Mouse (Mus musculus): ENCODE measurements around the gene Rasgrp3. TPM values are rescaled to one million over a fixed set of nuclear protein-coding genes. Genes with fewer than 3 reads are reported as not detected.

Rasgrp3 gene
- total RNA-seq, 2 experiments from 2014 or later, result not detected

DNA sequence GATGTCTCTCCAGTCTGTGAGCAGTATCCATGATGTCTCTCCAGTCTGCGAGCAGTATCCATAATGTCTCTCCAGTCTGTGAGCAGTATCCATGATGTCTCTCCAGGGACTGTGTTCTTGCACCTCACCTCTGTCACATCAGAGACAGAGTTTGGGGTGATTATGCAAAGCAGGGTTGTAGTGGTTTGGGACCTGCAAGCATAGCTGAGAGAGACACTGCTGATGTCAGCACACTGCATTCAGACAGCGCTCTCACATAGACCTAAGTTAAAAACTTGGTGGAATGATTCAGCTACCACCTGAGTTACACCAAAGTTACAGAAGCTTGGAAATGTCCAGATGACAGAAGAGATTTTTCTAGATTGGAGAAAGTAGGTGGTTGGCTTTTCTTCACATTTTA is 44.0 kb downstream of the Rasgrp3 start:
- no peak for ATAC-seq (replicated peaks; ENCODE audit: low FRiP score, low TSS enrichment, poor library complexity, severe bottlenecking)

DNA sequence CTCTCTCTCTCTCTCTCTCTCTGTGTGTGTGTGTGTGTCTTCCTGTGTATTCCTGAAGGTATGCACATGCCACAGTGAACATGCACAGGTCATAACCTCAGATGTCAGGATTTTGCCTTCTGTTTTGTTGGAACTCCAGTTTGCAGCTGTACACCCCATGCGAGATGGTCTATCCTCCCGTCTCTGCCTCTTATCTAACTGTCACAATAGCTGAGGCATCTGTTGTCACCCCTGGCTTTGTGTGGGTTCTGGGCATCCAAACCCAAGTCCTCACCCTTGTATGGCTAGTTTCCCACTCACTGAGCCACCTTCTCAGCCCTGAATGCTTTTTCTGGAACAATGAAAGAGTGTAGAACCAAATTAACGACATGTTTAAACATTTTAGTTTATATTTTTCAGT is 44.7 kb downstream of the Rasgrp3 start:
- ATAC-seq (replicated peaks; ENCODE audit: low FRiP score, low TSS enrichment, poor library complexity, severe bottlenecking), result no peak

DNA sequence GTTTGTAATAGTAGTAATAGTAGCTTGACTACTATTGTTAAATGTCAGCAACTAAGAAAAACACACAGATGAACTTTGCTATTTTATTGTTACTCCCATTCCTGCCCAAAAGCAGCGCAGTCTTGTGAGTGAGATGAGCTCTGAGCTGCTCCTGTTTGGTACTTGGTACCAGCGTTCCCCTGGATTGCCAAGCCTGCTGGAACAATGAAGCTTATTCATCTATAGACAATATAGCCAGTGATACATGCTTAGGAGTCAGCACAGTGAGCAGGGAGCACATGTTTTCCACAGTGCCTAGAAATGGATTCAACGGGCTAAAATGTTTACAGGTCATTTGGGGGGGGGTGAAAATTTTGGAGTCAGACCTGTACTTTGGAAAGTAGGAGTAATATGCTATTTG is 50.5 kb downstream of the Rasgrp3 start:
- ATAC-seq (replicated peaks; ENCODE audit: low FRiP score, low TSS enrichment, poor library complexity, severe bottlenecking), result no peak

DNA sequence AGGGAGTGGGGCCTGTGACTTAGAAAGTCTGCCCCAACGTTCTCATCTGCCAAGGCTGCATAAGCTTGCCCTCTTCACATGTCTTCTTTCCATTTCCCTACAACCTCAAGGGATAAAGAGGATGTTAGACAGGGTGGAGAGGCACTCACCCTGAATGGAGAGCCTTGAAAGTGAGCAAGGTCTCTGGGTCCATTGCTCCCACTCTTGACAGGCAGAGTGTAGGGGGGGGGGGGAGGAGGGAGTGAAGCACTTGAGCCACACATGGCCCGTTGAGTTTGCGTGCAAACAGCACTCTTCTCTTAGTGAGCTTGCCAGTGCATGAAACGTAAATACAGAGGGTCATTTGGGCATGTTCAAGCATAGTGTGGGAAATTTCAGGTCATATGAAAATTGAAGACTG is 59.5 kb downstream of the Rasgrp3 start:
- ATAC-seq (replicated peaks; ENCODE audit: low FRiP score, low TSS enrichment, poor library complexity, severe bottlenecking), result no peak

DNA sequence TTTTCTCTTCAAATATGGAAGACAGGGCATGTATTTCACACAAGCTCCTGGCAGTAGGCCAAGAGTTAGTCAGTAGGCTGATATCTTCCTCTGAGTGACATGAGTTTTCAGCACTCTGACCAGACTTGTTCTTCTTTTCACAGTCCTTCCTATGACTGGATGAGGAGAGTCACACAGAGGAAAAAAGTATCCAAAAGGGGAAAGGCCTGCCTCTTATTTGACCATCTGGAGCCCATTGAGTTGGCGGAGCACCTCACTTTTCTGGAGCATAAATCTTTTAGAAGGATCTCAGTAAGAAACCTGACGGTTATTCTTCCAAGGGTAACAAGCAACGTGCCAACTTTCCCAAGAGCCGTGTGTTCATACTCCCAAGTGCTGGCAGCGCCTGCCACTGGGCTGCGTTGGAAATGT is 62.5 kb downstream of the Rasgrp3 start:
- ATAC-seq (replicated peaks; ENCODE audit: low FRiP score, low TSS enrichment, poor library complexity, severe bottlenecking), result no peak

DNA sequence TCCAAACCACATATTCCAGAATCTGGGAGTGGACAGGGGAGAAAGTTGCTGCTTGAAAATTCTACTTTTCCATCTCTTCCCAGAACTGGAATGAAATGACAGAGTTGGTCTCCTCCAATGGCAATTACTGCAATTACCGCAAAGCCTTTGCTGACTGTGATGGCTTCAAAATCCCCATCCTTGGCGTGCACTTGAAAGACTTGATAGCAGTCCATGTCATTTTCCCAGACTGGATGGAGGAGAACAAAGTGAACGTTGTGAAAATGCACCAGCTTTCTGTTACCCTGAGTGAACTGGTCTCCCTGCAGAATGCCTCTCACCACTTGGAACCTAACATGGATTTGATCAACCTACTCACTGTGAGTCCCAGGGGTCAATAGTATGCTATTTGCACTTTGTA is 67.3 kb downstream of the Rasgrp3 start:
- no peak for ATAC-seq (replicated peaks; ENCODE audit: low FRiP score, low TSS enrichment, poor library complexity, severe bottlenecking)

DNA sequence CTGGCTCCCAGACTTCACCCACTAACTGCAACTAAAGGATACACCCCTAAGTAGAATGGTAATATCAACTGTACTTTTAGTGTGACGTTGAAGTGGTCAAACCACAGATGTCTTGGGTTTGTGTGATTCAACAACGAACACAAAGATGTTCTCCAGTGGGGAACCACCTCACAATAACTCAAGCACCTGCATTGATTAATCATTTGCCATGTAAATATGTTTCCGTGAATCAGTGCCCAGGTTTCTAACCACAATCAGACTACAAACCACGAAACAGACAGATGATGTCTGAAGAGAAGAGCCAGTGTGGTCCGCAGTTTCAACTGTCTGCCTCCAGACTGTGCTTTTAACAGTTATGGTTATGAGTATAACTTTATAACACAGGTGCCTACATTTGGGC is 69.4 kb downstream of the Rasgrp3 start:
- no peak for ATAC-seq (replicated peaks; ENCODE audit: low FRiP score, low TSS enrichment, poor library complexity, severe bottlenecking)

DNA sequence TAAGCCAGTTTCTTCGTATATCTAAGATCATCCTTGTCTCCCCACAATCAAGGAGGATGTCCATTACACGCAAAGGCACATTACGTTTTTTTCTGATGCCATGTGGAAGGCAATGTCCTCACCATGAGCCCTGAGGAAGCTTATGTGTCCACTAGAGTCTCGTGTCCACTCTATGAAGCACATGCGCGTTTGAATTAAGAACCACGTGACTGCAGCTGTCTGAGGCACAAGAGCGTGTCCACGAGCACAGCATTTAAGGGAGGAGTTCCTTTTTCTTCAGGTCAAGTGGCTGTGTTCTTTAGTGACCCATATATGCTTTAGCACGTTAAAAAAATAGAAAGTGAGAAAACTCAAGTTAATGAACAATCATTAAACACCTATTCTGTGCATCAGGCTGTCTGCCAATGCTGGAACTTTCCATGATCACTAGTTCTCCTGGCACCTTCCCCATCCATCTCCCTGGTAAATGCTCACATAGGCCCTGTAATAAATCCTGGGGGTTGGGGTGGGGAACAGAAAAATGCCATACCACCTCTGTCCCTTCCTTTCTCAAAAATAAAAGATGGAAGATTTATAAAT is 70.5 kb downstream of the Rasgrp3 start:
- ATAC-seq (replicated peaks; ENCODE audit: low FRiP score, low TSS enrichment, poor library complexity, severe bottlenecking), result no peak

DNA sequence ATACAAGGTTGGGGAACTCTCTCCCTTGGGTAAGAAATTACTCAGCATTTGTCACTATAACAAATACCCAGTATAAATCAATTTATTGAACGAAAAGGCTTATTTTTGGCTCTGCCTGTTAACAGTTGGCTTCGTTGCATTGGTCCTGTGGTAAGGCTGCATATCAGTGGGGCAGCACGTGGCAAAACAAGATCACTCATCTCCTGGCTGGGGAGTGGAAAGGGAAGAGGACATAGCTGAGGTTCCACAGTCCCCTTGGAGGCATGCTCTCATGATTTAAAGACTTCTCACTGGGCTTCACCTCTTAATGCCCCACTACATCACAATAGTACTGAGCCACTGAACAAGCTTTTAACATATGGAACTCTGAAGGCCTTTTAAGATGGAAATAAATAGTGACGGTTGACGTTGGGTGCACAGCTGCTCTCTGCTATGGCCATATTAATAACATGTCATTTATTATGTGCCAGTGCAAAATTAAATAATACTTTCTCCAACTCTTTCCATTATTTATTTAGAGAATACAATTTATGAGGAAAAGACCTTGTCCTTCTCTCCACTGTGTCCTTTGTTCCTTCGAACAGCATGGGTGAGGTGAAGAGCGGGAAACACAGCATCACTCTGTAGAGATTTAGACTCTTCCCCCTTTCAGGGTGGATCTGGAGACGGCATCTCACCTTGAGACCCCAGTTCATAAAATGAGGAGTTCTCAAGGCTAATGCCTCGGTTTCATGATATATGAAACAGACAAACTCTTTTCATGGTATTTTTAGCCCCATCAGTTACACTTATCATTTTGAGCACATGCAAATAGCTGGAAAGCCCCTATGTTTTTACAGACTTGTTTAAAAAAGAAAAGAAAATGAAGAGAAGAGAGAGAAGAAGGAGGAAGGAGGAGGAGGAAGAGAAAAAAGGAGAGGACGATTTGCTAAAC is 71.3 kb downstream of the Rasgrp3 start:
- no peak for ATAC-seq (replicated peaks; ENCODE audit: low FRiP score, low TSS enrichment, poor library complexity, severe bottlenecking)

DNA sequence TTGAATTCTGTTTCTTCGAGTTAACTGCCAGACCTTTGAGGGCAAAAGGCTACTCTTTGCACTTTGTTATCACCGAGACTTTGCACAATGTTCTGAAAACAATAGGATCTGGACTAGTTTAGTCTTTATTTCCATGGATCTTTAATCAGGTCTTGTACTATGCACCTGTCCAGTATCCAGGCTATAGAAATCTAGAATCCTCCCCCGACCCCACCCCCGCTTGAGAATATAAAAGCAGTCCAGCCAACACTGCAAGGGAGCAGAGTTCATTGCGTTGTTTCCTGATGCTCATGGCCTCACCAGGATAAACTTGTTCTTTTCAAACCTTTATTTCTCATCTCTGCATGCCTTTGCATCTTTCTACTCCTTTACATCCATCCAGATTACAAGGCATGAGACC is 73.6 kb downstream of the Rasgrp3 start:
- no peak for ATAC-seq (replicated peaks; ENCODE audit: low FRiP score, low TSS enrichment, poor library complexity, severe bottlenecking)

DNA sequence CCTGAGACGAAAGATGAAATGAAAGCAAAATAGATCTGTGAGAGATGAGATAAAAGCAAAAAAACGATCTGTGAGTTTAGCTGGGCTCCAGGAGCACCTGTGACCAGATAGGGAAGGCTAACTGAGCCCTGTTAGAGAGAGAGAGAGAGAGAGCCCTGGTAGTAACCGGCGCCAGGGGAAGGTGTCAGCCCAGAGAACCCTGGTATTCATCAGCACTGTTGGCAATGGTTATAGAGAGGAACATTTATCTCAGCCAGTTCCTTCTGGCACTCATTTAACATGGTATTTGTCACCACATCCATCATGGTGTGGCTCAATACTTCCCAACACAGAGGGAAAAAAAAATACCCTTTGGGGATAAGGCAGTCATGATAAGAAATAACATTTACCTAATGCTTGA is 80.9 kb downstream of the Rasgrp3 start:
- no peak for ATAC-seq (replicated peaks; ENCODE audit: low FRiP score, low TSS enrichment, poor library complexity, severe bottlenecking)

DNA sequence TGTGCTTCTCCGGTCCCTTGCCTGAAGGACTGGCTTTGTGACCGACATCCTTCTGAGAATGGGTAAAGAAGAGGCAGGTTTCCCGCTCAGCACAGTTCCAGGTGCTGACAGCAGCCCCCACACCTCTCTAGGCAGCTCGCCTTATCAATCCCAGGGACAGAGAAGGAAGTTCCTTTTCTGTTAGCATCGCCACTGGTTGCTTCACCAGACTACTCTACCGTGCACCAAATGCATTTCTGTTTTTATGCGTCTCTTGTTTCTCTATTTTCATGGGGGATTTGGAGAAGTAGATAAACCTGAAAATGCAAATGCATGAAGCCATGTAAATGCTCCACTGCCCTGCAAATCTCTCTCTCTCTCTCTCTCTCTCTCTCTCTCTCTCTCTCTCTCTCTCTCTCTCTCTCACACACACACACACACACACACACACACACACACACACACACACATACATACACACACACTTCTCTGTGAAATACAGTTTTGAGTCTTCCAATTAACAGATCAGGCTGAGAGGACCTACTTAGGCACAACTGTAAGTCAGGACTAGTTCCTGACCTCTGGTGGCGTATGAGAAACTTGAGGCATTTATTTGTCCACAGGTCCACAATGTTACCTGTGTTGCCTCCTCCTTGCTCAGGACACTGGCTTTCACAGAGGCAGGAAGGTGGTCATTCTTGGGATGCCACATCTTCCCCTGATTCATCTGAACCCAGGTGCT is 82.6 kb downstream of the Rasgrp3 start:
- ATAC-seq (replicated peaks; ENCODE audit: low FRiP score, low TSS enrichment, poor library complexity, severe bottlenecking), result peak; percentile 73; the same call in 1 of the 2 replicates

DNA sequence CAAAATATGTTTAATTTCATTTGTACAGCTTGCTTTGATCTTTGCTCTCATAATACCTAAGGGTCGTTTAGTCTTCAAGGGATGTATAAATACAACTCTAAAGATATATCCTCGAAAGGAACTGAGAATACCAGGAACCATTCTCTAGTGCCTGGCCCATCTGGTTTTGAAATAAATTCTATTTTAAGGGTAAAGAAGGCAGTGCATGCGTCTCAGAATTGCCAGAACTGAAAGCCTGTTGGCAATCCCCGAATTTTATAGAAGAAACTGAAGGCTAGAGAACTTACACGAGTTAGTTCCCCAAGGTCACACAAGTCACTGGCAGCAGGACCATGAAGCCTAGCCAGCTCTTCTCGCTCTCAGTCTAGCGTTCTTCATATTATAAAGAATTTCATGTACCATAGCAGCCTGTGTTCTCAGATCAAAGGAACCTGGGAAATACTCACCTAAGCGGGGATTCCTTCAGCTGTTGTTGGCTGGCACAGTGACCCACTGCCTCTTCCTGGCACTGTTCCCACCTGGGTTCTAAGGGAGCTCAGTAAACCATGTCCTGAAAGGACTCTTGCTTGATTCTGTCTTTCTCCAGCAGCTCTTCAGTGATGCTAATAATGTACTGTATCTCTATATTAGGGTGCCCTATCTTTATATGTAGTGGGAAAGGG is 83.7 kb downstream of the Rasgrp3 start:
- no peak for ATAC-seq (replicated peaks; ENCODE audit: low FRiP score, low TSS enrichment, poor library complexity, severe bottlenecking)

DNA sequence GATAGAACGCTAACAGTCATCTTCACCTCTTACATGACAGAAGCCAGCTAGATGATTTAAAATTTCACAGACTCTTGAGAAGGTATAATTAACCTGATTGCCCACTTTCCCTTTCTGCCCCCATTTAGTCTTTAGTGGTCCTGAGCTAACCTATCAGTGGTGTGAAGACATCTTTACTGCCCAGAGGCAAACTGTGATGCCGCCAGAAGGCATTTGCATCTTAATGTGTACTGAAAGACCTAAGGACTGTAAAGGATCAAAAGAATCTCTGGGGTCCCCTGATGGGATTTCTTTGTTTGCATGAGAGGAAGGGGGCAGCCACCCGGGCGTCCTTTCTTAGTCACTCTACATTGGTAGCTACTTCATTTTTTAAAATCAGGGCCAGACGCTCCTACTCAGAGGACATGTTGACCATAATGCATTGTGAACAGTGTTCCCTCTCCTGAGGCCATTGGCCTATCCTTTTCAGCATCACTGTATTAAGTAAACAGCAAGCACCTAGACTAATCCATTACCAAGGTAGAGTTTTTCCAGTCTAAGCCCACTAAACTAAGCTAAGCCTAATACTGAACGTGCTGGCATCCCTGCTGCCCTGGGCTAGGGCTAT is 85.6 kb downstream of the Rasgrp3 start:
- no peak for ATAC-seq (replicated peaks; ENCODE audit: low FRiP score, low TSS enrichment, poor library complexity, severe bottlenecking)

DNA sequence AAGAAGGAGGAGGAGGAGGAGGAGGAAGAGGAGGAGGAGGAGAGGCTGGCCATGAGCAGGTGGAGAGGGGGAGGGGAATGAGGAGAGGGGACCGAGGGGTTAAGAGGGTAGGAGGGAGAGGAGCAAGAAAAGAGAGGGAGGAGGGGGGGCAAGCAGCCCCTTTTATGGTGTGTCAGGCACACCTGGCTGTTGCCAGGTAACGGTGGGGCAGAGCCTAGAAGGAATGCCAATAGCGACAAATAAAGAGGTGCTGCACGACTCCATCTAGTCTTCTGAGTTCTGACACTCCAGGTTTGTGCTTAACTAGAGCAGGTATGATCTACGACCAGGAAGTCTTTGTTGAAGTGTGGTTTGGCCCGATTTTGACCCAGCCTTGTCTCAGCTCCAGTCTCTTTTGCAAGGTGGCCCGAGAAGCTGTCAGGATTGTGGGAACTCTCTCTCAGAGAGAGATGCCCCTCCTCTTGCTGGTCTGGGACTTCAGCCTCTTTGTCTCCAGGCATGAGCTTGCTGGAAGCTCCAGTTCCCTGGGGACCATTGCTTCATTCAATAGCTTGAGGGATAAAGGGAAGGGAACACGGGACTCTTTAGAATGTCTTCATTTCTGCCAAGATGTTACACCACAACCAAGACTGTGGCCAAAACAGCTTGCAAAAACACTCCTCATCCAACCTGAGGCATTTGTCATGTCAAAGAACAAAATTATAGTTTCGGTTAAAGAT is 86.8 kb downstream of the Rasgrp3 start:
- no peak for ATAC-seq (replicated peaks; ENCODE audit: low FRiP score, low TSS enrichment, poor library complexity, severe bottlenecking)

DNA sequence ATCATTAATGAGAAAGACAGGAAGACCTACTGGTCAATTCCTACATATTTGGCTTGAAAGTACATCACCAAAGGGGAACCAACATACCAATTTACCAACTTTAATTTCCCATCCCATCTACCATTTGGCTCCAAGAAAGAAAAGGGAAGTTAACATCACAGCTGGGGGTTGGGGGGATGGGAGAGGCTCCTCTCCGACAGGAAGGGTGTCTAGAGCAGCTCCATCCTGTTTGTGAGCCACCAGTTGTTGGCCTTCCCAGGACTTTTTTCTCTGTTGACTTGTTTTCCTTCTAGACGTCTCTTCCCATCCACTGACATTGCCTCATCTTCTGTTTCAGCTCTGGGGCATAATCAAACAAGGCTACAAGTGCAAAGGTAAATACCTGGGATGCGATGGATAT is 88.1 kb downstream of the Rasgrp3 start:
- ATAC-seq (replicated peaks; ENCODE audit: low FRiP score, low TSS enrichment, poor library complexity, severe bottlenecking), result no peak

DNA sequence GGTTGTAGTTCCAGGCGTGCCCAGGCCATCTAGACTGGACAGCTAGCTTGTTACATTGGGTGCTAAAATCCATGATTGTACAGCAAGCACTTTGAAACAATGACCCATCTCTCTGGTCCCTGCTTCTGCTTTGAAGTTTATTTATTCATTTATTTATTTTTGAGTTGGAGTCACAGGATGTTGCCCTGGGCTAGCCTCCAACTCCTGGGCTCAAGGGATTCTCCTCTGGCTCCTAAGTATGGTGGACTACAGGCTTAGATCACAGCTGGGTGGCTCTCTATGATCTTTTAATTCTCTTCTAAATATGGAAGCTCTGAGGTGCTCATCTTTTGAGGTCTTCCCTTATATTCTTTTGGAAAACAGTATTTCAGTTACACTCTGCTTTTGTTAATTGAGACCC is 90.7 kb downstream of the Rasgrp3 start:
- no peak for ATAC-seq (replicated peaks; ENCODE audit: low FRiP score, low TSS enrichment, poor library complexity, severe bottlenecking)

DNA sequence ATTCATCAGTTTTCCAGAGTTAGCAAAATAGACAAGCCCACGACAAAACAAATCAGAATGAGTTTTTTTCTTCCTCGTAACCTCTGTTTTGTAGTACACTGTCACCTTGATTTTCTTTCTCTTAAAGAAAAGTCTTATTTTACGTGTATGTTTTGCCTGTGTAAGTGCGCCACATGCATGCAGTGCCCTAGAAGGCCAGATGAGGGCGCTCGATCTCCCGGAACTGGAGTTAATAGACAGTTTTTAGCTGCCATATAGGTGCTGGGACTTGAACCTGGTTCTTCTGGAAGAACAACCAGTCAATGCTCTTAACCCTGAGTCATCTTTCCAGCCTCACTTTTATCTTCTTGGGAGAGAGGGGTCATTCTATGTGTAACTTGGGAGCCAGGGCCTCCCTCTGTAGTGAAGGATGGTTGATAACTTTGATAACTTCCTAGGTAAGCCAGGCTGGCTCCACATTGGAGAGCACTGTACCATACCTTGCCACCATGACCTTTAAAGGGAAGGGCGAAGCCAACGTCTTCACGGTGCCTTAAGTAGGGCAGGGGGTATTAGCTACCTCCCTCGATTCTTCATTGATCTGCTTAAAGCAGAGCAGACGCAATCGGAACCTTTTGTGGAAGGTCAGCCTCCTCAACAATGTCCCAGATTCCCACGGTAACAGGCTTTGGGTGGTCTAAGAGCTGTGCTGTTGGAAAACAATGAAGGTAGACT is 93.7 kb downstream of the Rasgrp3 start:
- no peak for ATAC-seq (replicated peaks; ENCODE audit: low FRiP score, low TSS enrichment, poor library complexity, severe bottlenecking)
